Mouse (Mus musculus): Measurements from ENCODE around the gene Nup107. TPM values are rescaled to one million over a fixed set of nuclear protein-coding genes. Genes with fewer than 3 reads are reported as not detected.

Gene Nup107
- polyA plus RNA-seq, 1 experiment from 2014 or later, result 106 TPM

DNA sequence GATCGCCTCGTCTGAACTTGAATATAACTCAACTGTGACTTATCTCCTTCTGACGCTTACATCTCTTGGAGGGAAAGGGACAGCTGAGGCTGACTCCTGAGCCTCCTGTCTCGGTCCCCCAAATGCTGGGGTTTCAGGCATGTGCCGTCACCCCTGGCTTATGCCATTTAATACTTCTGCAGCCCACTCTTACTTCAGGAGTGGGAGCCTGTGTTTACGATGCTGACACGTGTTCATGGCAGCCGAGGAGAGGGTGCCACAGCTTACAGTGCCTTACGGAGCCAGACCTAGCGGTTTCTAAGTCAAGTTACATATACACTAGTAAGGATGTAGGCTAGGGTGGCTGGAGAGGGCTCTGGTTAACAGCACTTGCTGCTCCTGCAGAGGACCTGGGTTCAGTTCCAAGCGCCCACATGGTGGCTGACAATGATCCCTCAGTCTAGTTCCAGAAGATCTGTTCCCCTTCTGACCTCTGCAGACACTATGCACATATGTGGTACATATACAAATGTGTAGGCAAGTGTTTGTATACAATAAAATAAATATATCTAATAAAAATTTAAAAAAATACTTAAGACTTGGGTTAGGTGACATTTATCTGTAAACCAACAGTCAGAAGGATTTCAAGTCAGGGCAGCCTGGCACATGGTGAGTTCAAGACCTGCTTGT is 36.6 kb downstream of the Nup107 start:
- Histone ChIP-seq H3K4me2 (ENCODE audit: low read depth, severe bottlenecking) (no peak overlapping the region), H3K27ac (replicated peaks; ENCODE audit: low read depth, low read length) (no peak overlapping the region), H3K9me3 (ENCODE audit: control insufficient read depth, low read length) (no peaks in the 10 kb centered on the region), H3K4me3 (ENCODE audit: low read depth, low read length) (no peak overlapping the region), H3K36me3 (ENCODE audit: control insufficient read depth, insufficient read depth, low read length) (peaks cover 22% of the 10 kb centered on the region), H3K27me3 (ENCODE audit: control insufficient read depth, insufficient read depth, low read length) (no peaks in the 10 kb centered on the region), H3K4me1 (ENCODE audit: control insufficient read depth, insufficient read depth, low read length) (no peaks in the 10 kb centered on the region), H3K9ac (ENCODE audit: low read length) (no peak overlapping the region)
- WGBS, result 93% methylated on average over 11 of the region's 11 CpGs
- no peak for ATAC-seq (ENCODE audit: insufficient number of reproducible peaks, low FRiP score, low TSS enrichment, low read depth)
- no peak for DNase-seq (ENCODE audit: low spot score)

GRCm38 (mm10) chr10:117755086-117755798 is 37.3 kb downstream of the Nup107 start:
- no peak overlapping the region for H3K27ac ChIP-seq (replicated peaks; ENCODE audit: low read depth, low read length)
- no peak overlapping the region for H3K9ac ChIP-seq (ENCODE audit: low read length)
- H3K27me3 ChIP-seq (ENCODE audit: control insufficient read depth, insufficient read depth, low read length), result no peaks in the 10 kb centered on the region
- peaks cover 20% of the 10 kb centered on the region for H3K36me3 ChIP-seq (ENCODE audit: control insufficient read depth, insufficient read depth, low read length)
- 93% methylated on average over 13 of the region's 13 CpGs for WGBS
- no peaks in the 10 kb centered on the region for H3K9me3 ChIP-seq (ENCODE audit: control insufficient read depth, low read length)
- H3K4me3 ChIP-seq (ENCODE audit: low read depth, low read length), result no peak overlapping the region
- DNase-seq (ENCODE audit: low spot score), result no peak
- no peak for ATAC-seq (ENCODE audit: insufficient number of reproducible peaks, low FRiP score, low TSS enrichment, low read depth)
- no peak overlapping the region for H3K4me2 ChIP-seq (ENCODE audit: low read depth, severe bottlenecking)
- no peaks in the 10 kb centered on the region for H3K4me1 ChIP-seq (ENCODE audit: control insufficient read depth, insufficient read depth, low read length)

- Histone ChIP-seq H3K27ac (replicated peaks; ENCODE audit: low read depth, low read length) (no peak overlapping the region), H3K9me3 (ENCODE audit: control insufficient read depth, low read length) (no peaks in the 10 kb centered on the region), H3K4me2 (ENCODE audit: low read depth, severe bottlenecking) (no peak overlapping the region), H3K27me3 (ENCODE audit: control insufficient read depth, insufficient read depth, low read length) (no peaks in the 10 kb centered on the region), H3K9ac (ENCODE audit: low read length) (no peak overlapping the region), H3K4me1 (ENCODE audit: control insufficient read depth, insufficient read depth, low read length) (no peaks in the 10 kb centered on the region), H3K4me3 (ENCODE audit: low read depth, low read length) (no peak overlapping the region), H3K36me3 (ENCODE audit: control insufficient read depth, insufficient read depth, low read length) (peaks cover 23% of the 10 kb centered on the region)
- 95% methylated on average over 7 of the region's 7 CpGs for WGBS
- ATAC-seq (ENCODE audit: insufficient number of reproducible peaks, low FRiP score, low TSS enrichment, low read depth), result no peak
- DNase-seq (ENCODE audit: low spot score), result no peak
Observed at GRCm38 (mm10) chr10:117754609-117754940, 37.9 kb downstream of the Nup107 start.

GRCm38 (mm10) chr10:117753711-117754608 is 38.5 kb downstream of the Nup107 start:
- H3K4me1 ChIP-seq (ENCODE audit: control insufficient read depth, insufficient read depth, low read length), result no peaks in the 10 kb centered on the region
- H3K9me3 ChIP-seq (ENCODE audit: control insufficient read depth, low read length), result no peaks in the 10 kb centered on the region
- H3K9ac ChIP-seq (ENCODE audit: low read length), result no peak overlapping the region
- no peak overlapping the region for H3K4me3 ChIP-seq (ENCODE audit: low read depth, low read length)
- ATAC-seq (ENCODE audit: insufficient number of reproducible peaks, low FRiP score, low TSS enrichment, low read depth) (no peak), DNase-seq (ENCODE audit: low spot score) (no peak)
- H3K4me2 ChIP-seq (ENCODE audit: low read depth, severe bottlenecking), result no peak overlapping the region
- no peaks in the 10 kb centered on the region for H3K27me3 ChIP-seq (ENCODE audit: control insufficient read depth, insufficient read depth, low read length)
- no peak overlapping the region for H3K27ac ChIP-seq (replicated peaks; ENCODE audit: low read depth, low read length)
- WGBS, result 93% methylated on average over 8 of the region's 8 CpGs
- peaks cover 23% of the 10 kb centered on the region for H3K36me3 ChIP-seq (ENCODE audit: control insufficient read depth, insufficient read depth, low read length)

DNA sequence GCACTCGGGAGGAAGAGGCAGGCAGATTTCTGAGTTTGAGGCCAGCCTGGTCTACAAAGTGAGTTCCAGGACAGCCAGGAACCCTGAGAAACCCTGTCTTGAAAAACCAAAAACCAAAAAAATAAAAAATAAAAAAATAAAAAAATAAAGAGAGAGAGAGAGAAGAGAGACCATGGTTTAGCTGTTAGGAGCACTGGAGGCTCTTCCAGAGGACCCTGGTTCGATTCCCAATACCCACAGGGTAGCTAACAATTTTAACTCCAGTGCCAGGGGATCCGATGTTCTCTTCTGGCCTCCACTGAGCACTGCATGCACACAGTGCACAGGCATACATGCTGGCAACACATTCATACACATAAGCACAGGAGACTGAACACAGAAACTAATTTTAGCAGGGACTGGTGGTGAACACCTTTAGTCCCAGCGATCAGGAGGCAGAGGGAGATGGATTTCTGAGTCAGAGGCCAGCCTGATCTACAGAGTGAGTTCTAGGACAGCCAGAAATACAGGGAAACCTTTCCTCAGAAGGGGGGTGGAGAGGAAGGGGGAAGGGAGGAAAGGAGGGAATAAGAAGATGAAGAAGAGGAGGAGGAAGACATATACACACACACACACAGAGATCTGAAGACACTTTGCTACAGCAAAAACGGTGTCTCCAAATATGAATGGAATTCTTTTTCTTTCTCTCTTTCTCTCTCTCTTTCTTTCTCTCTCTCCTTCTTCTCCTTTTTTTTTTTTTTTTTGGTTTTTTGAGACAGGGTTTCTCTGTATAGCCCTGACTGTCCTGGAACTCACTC is 39.5 kb downstream of the Nup107 start:
- H3K4me2 ChIP-seq (ENCODE audit: low read depth, severe bottlenecking), result no peak overlapping the region
- H3K9ac ChIP-seq (ENCODE audit: low read length), result no peak overlapping the region
- DNase-seq (ENCODE audit: low spot score), result no peak
- H3K4me3 ChIP-seq (ENCODE audit: low read depth, low read length), result no peak overlapping the region
- 95% methylated on average over 5 of the region's 5 CpGs for WGBS
- peaks cover 23% of the 10 kb centered on the region for H3K36me3 ChIP-seq (ENCODE audit: control insufficient read depth, insufficient read depth, low read length)
- no peaks in the 10 kb centered on the region for H3K27me3 ChIP-seq (ENCODE audit: control insufficient read depth, insufficient read depth, low read length)
- ATAC-seq (ENCODE audit: insufficient number of reproducible peaks, low FRiP score, low TSS enrichment, low read depth), result no peak
- H3K9me3 ChIP-seq (ENCODE audit: control insufficient read depth, low read length), result no peaks in the 10 kb centered on the region
- H3K27ac ChIP-seq (replicated peaks; ENCODE audit: low read depth, low read length), result no peak overlapping the region
- H3K4me1 ChIP-seq (ENCODE audit: control insufficient read depth, insufficient read depth, low read length), result no peaks in the 10 kb centered on the region

DNA sequence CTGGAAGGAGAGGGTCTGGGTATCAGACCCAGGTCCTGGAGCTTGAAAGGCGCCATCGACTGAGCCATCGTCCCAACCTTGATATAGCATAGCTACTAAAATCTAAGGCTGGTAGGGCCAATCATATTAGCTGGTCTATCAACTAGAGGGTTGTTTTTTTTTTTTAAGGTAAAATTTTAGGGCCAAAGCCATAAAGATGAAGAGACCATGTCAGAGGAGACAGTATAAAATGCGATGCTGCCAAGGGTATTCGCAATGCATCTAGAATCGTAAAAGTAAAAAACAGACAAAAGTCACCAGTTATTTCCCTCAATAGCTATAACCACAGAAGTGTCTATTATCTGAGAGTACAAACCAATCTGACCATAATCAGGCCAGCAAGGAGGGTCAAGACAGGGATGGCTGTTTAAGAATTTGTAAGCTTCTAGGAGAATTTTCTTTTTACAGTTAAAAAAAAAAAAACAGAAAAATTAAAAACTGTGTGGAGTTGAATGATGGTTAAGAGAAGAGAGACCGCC is 40.1 kb downstream of the Nup107 start:
- ATAC-seq (ENCODE audit: insufficient number of reproducible peaks, low FRiP score, low TSS enrichment, low read depth) (no peak), DNase-seq (ENCODE audit: low spot score) (no peak)
- Histone ChIP-seq H3K36me3 (ENCODE audit: control insufficient read depth, insufficient read depth, low read length) (peaks cover 23% of the 10 kb centered on the region), H3K9me3 (ENCODE audit: control insufficient read depth, low read length) (no peaks in the 10 kb centered on the region), H3K27ac (replicated peaks; ENCODE audit: low read depth, low read length) (no peak overlapping the region), H3K4me3 (ENCODE audit: low read depth, low read length) (no peak overlapping the region), H3K4me1 (ENCODE audit: control insufficient read depth, insufficient read depth, low read length) (no peaks in the 10 kb centered on the region), H3K9ac (ENCODE audit: low read length) (no peak overlapping the region), H3K4me2 (ENCODE audit: low read depth, severe bottlenecking) (no peak overlapping the region), H3K27me3 (ENCODE audit: control insufficient read depth, insufficient read depth, low read length) (no peaks in the 10 kb centered on the region)
- 96% methylated on average over 7 of the region's 7 CpGs for WGBS

GRCm38 (mm10) chr10:117751744-117752143 is 40.8 kb downstream of the Nup107 start:
- Histone ChIP-seq H3K27ac (replicated peaks; ENCODE audit: low read depth, low read length) (no peak overlapping the region), H3K27me3 (ENCODE audit: control insufficient read depth, insufficient read depth, low read length) (no peaks in the 10 kb centered on the region), H3K4me3 (ENCODE audit: low read depth, low read length) (no peak overlapping the region), H3K9me3 (ENCODE audit: control insufficient read depth, low read length) (no peaks in the 10 kb centered on the region), H3K9ac (ENCODE audit: low read length) (no peak overlapping the region), H3K36me3 (ENCODE audit: control insufficient read depth, insufficient read depth, low read length) (peaks cover 23% of the 10 kb centered on the region), H3K4me2 (ENCODE audit: low read depth, severe bottlenecking) (no peak overlapping the region), H3K4me1 (ENCODE audit: control insufficient read depth, insufficient read depth, low read length) (no peaks in the 10 kb centered on the region)
- DNase-seq (ENCODE audit: low spot score) (no peak), ATAC-seq (ENCODE audit: insufficient number of reproducible peaks, low FRiP score, low TSS enrichment, low read depth) (no peak)
- WGBS, result 94% methylated on average over 6 of the region's 6 CpGs

GRCm38 (mm10) chr10:117751282-117751610 is 41.3 kb downstream of the Nup107 start:
- no peaks in the 10 kb centered on the region for H3K4me1 ChIP-seq (ENCODE audit: control insufficient read depth, insufficient read depth, low read length)
- WGBS, result 97% methylated on average over 14 of the region's 14 CpGs
- peaks cover 21% of the 10 kb centered on the region for H3K36me3 ChIP-seq (ENCODE audit: control insufficient read depth, insufficient read depth, low read length)

More at GRCm38 (mm10) chr10:117751282-117751610, 41.3 kb downstream of the Nup107 start:
- Histone ChIP-seq H3K4me3 (ENCODE audit: low read depth, low read length) (no peak overlapping the region), H3K27ac (replicated peaks; ENCODE audit: low read depth, low read length) (no peak overlapping the region), H3K27me3 (ENCODE audit: control insufficient read depth, insufficient read depth, low read length) (no peaks in the 10 kb centered on the region), H3K9ac (ENCODE audit: low read length) (no peak overlapping the region), H3K9me3 (ENCODE audit: control insufficient read depth, low read length) (no peaks in the 10 kb centered on the region), H3K4me2 (ENCODE audit: low read depth, severe bottlenecking) (no peak overlapping the region)
- no peak for DNase-seq (ENCODE audit: low spot score)
- no peak for ATAC-seq (ENCODE audit: insufficient number of reproducible peaks, low FRiP score, low TSS enrichment, low read depth)

Data from limb, embryonic 11.5 days (tissue).